Mouse (Mus musculus) macrophage (primary cell): ENCODE measurements around the gene Folr1. TPM values are rescaled to one million over a fixed set of nuclear protein-coding genes. Genes with fewer than 3 reads are reported as not detected.

Experiments used
- H3K27ac ChIP-seq: fragments of 350-480 bp; formaldehyde crosslinking; 2 replicates; pipeline ENCODE4 v1.9.0; 2021
- H3K36me3 ChIP-seq: fragments of 350-480 bp; formaldehyde crosslinking; 2 replicates; pipeline ENCODE4 v1.9.0; 2021; ENCODE audit errors: inconsistent target
- H3K4me3 ChIP-seq: fragments of 350-480 bp; formaldehyde crosslinking; 2 replicates; pipeline ENCODE4 v1.9.0; 2021; ENCODE audit errors: inconsistent target
- H3K79me2 ChIP-seq: fragments of 350-480 bp; formaldehyde crosslinking; 2 replicates; pipeline ENCODE4 v1.9.0; 2021; ENCODE audit errors: inconsistent target
- WGBS: methylation state at CpG from one replicate; pipeline ENCODE4 v1.1.7; 2026; ENCODE audit warnings: inconsistent platforms; ENCODE audit not compliant: missing documents; 5-methylcytosine and 5-hydroxymethylcytosine counted together
- polyA plus RNA-seq: library from polyadenylated mRNA; stranded (reverse); fragments of 250-400 nt; gene quantifications from 3 replicates; pipeline ENCODE4 v1.2.4, GENCODE M21; 2018; ENCODE audit warnings: inconsistent platforms
- total RNA-seq, 78 experiments: library from RNA; depleted of rRNA; stranded (reverse); fragments of 250-400 nt; gene quantifications; 1 replicate in 9 of 78; 2 replicates in 24 of 78; 3 replicates in 43 of 78; 4 replicates in 2 of 78; pipeline ENCODE4 v1.2.4; 2018; ENCODE audit warnings: inconsistent platforms in 56 of 78

Folr1 gene
- total RNA-seq (2018; cell fraction: chromatin; rRNA removed) = 1 to 10 TPM in 2 of 26 experiments, not detected in 24; 1.3 TPM
- total RNA-seq (2018; cell fraction: cytosol; rRNA removed) = under 1 TPM in 20 of 26 experiments, not detected in 6; 0.11 to 0.80 (median 0.37) TPM
- total RNA-seq (2018; cell fraction: nucleus; rRNA removed) = 1 to 10 TPM in 3 of 26 experiments, under 1 TPM in 1, not detected in 22; 0.82 to 2.4 (median 1.9) TPM
- 0.50 to 0.59 TPM in 2 of 3 replicates, not detected in the other for polyA plus RNA-seq

GRCm38 (mm10) chr7:101870629-101871028 is at the start of gene Folr1:
Folr1 (minus strand) TSS chr7:101870788.
- H3K27ac ChIP-seq = peak within 1 kb of the TSS; percentile 66
- H3K79me2 ChIP-seq = no peaks in the 10 kb centered on the region; the same call in 1 of the 2 replicates
- peak within 1 kb of the TSS; percentile 7; the same call in 1 of the 2 replicates for H3K4me3 ChIP-seq
- WGBS = 88% methylated on average over 2 of the region's 2 CpGs
- no peaks in the 10 kb centered on the region for H3K36me3 ChIP-seq

GRCm38 (mm10) chr7:101918071-101918470 is 47.5 kb upstream of the Folr1 start:
- WGBS = 23% methylated on average over 1 of the region's 1 CpGs
- Histone ChIP-seq H3K27ac (no peak overlapping the region), H3K36me3 (peaks cover 10% of the 10 kb centered on the region), H3K79me2 (no peaks in the 10 kb centered on the region), H3K4me3 (no peak overlapping the region)

GRCm38 (mm10) chr7:101911982-101912381 is 41.4 kb upstream of the Folr1 start:
- Histone ChIP-seq H3K27ac (no peak overlapping the region), H3K36me3 (peaks cover 42% of the 10 kb centered on the region), H3K79me2 (peaks cover 43% of the 10 kb centered on the region), H3K4me3 (no peak overlapping the region)
- 76% methylated on average over 3 of the region's 3 CpGs for WGBS

GRCm38 (mm10) chr7:101910138-101910537 is 39.5 kb upstream of the Folr1 start:
- H3K4me3 ChIP-seq = no peak overlapping the region
- WGBS = 89% methylated on average over 4 of the region's 4 CpGs
- H3K36me3 ChIP-seq = peaks cover 42% of the 10 kb centered on the region
- H3K79me2 ChIP-seq = peaks cover 51% of the 10 kb centered on the region
- no peak overlapping the region for H3K27ac ChIP-seq

- peaks cover 36% of the 10 kb centered on the region for H3K36me3 ChIP-seq
- WGBS = 20% methylated on average over 4 of the region's 4 CpGs
- H3K79me2 ChIP-seq = peaks cover 51% of the 10 kb centered on the region
- H3K27ac ChIP-seq = peak overlapping the region; percentile 99
- H3K4me3 ChIP-seq = peak overlapping the region; percentile 81; the same call in 1 of the 2 replicates
These were observed 37.8 kb upstream of the Folr1 start for GRCm38 (mm10) chr7:101908367-101908766.

- H3K4me3 ChIP-seq = peak overlapping the region; percentile 81
- WGBS = 3% methylated on average over 8 of the region's 8 CpGs
- peaks cover 55% of the 10 kb centered on the region for H3K79me2 ChIP-seq
- H3K27ac ChIP-seq = peak overlapping the region; percentile 99
- H3K36me3 ChIP-seq = peaks cover 19% of the 10 kb centered on the region
These were observed 36.1 kb upstream of the Folr1 start for GRCm38 (mm10) chr7:101906696-101907095.

- H3K79me2 ChIP-seq = peaks cover 53% of the 10 kb centered on the region
- peak within 1 kb of the TSS; percentile 99 for H3K27ac ChIP-seq
- peak within 1 kb of the TSS; percentile 81 for H3K4me3 ChIP-seq
- H3K36me3 ChIP-seq = peaks cover 15% of the 10 kb centered on the region
- 0% methylated on average over 11 of the region's 11 CpGs for WGBS
These were observed 35.7 kb upstream of the Folr1 start, which contains the start of gene Tomt for GRCm38 (mm10) chr7:101906287-101906681. Tomt (minus strand) TSS chr7:101906359.

- H3K27ac ChIP-seq = peak within 1 kb of the TSS; percentile 99
- H3K79me2 ChIP-seq = peaks cover 48% of the 10 kb centered on the region
- H3K36me3 ChIP-seq = peaks cover 9% of the 10 kb centered on the region
- peak within 1 kb of the TSS; percentile 81 for H3K4me3 ChIP-seq
- WGBS = under 1% methylated on average over 61 of the region's 61 CpGs
These were observed 35.1 kb upstream of the Folr1 start, which contains the start of gene Lamtor1 for GRCm38 (mm10) chr7:101905561-101906286. Lamtor1 (plus strand) TSS chr7:101905904.

GRCm38 (mm10) chr7:101902846-101903245 is 32.3 kb upstream of the Folr1 start:
- Histone ChIP-seq H3K36me3 (no peaks in the 10 kb centered on the region), H3K79me2 (peaks cover 19% of the 10 kb centered on the region), H3K27ac (no peak overlapping the region), H3K4me3 (no peak overlapping the region)

GRCm38 (mm10) chr7:101901969-101902368 is 31.4 kb upstream of the Folr1 start:
- 93% methylated on average over 10 of the region's 10 CpGs for WGBS
- no peak overlapping the region for H3K4me3 ChIP-seq
- no peaks in the 10 kb centered on the region for H3K36me3 ChIP-seq
- H3K27ac ChIP-seq = peak overlapping the region; percentile 90
- peaks cover 19% of the 10 kb centered on the region; the same call in 1 of the 2 replicates for H3K79me2 ChIP-seq

GRCm38 (mm10) chr7:101900331-101901097 is 29.9 kb upstream of the Folr1 start:
- peak overlapping the region; percentile 90 for H3K27ac ChIP-seq
- WGBS = 72% methylated on average over 16 of the region's 16 CpGs
- H3K4me3 ChIP-seq = no peak overlapping the region
- H3K36me3 ChIP-seq = no peaks in the 10 kb centered on the region
- H3K79me2 ChIP-seq = peaks cover 11% of the 10 kb centered on the region; the same call in 1 of the 2 replicates

- Histone ChIP-seq H3K36me3 (no peaks in the 10 kb centered on the region), H3K4me3 (peak overlapping the region; percentile 61), H3K27ac (peak overlapping the region; percentile 97), H3K79me2 (peaks cover 7% of the 10 kb centered on the region; the same call in 1 of the 2 replicates)
- WGBS = under 1% methylated on average over 57 of the region's 57 CpGs
These were observed 25.8 kb upstream of the Folr1 start for GRCm38 (mm10) chr7:101896104-101897066.

GRCm38 (mm10) chr7:101895695-101896094 is 25.1 kb upstream of the Folr1 start:
- 51% methylated on average over 8 of the region's 9 CpGs for WGBS
- peak overlapping the region; percentile 97 for H3K27ac ChIP-seq
- no peaks in the 10 kb centered on the region for H3K36me3 ChIP-seq
- H3K79me2 ChIP-seq = peaks cover 7% of the 10 kb centered on the region; the same call in 1 of the 2 replicates
- H3K4me3 ChIP-seq = peak overlapping the region; percentile 61
